20 mouse cellular contexts compared by ENCODE assay signal in the genomic region with DNA sequence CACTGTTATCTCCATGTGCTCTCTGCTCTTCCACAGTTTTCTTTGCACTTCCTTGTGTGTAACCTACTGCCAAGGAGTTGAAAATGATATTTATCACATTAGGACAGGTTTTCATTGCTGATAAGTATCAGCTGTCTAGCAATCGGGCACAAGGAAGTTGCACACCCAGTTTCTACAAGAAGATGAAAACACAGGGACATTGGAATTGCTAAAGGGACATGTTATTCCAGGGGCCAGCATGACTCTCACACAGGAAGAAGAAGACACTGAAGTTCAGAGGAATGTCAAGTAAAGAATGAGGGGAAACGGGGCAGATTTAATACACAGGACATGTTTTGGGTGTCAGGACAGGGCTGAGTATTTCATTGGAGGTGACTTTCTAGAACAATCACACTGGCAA.
A peak's percentile ranks its signal among the peaks of the same experiment; 100 is the strongest.
DNase-seq lines count a peak whose midpoint lies in the region; ATAC-seq and TF ChIP-seq lines count a peak whose summit lies in the region.
"Had no signal": no experiment of that assay in that cellular context is flagged by ENCODE, and none has a peak within 500 bp of the region (broad histone marks: within the 10 kb centered on the region; RNA-seq: fewer than 3 reads in every experiment).

No protein-coding gene starts in this region.

- no peak for ATAC-seq in kidney, postnatal 0 days (replicated peaks; ENCODE audit: low FRiP score, low read depth)
- no peak for ATAC-seq in kidney, embryonic 16.5 days (ENCODE audit: low FRiP score, low TSS enrichment)
- ATAC-seq: CD4-positive, CD25-positive, alpha-beta regulatory T cell, adult 4 months; forebrain, embryonic 13.5 days; forebrain, postnatal 0 days had no signal

- WGBS in kidney, postnatal 0 days, result 33% methylated on average over 2 of the region's 2 CpGs
- 33% methylated on average over 2 of the region's 2 CpGs for WGBS in kidney, embryonic 16.5 days
- WGBS in lung, adult 2 months, result 47% methylated on average over 2 of the region's 2 CpGs

- TF ChIP-seq CTCF in kidney, postnatal 0 days (IDR thresholded peaks at IDR 0.05; ENCODE audit: low read depth), result no peak
- TF ChIP-seq CTCF in lung, adult 2 months (IDR thresholded peaks at IDR 0.05; ENCODE audit: insufficient read depth, low read length), result no peak

- no peaks in the 10 kb centered on the region for H3K9me3 ChIP-seq in kidney, postnatal 0 days (replicated peaks; ENCODE audit: low read length)
- H3K9me3 ChIP-seq in kidney, embryonic 16.5 days (ENCODE audit: low read length), result no peaks in the 10 kb centered on the region
- H3K9me3 ChIP-seq: embryonic facial prominence, embryonic 10.5 days; forebrain, embryonic 13.5 days; G1E; hindbrain, embryonic 13.5 days had no signal

- H3K4me3 ChIP-seq in kidney, postnatal 0 days (replicated peaks; ENCODE audit: low read depth, low read length), result no peak overlapping the region
- no peak overlapping the region for H3K4me3 ChIP-seq in kidney, embryonic 16.5 days (ENCODE audit: low read length)
- H3K4me3 ChIP-seq in lung, adult 2 months (replicated peaks; ENCODE audit: extremely low read depth, low read depth, low read length), result no peak overlapping the region
- H3K4me3 ChIP-seq: embryonic facial prominence, embryonic 10.5 days; forebrain, embryonic 13.5 days; hindbrain, embryonic 13.5 days had no signal

- no peak overlapping the region for H3K9ac ChIP-seq in kidney, postnatal 0 days (ENCODE audit: low read depth, low read length)
- H3K9ac ChIP-seq in kidney, embryonic 16.5 days (replicated peaks; ENCODE audit: low read length), result no peak overlapping the region
- H3K9ac ChIP-seq: forebrain, embryonic 13.5 days; forebrain, postnatal 0 days; hindbrain, embryonic 13.5 days had no signal

- peak; percentile 14 to 44 for DNase-seq in adrenal gland, adult (ENCODE audit: inconsistent age in 2 of 2, low spot score in 1 of 2)
- DNase-seq in adrenal gland, postnatal 4 days (ENCODE audit: low spot score in 2 of 2), result no peak
- DNase-seq in kidney, adult 11 months, result peak; percentile 45
- no peak for DNase-seq in kidney, adult 18-20 months
- DNase-seq in kidney, postnatal 0 days (ENCODE audit: low spot score), result peak; percentile 39
- peak; percentile 43 for DNase-seq in lung, postnatal 25 days (ENCODE audit: low spot score)
- DNase-seq in lung, adult 2 months, result no peak
- DNase-seq: adrenal gland, postnatal 25 days; B cell, adult 2 months; cerebellum, adult 2 months; cerebellum, postnatal 10 days; forebrain, postnatal 0 days; gastrocnemius, postnatal 14 days; heart, postnatal 10 days had no signal

- no peaks in the 10 kb centered on the region for H3K36me3 ChIP-seq in kidney, postnatal 0 days (ENCODE audit: insufficient read depth, low read length)
- no peaks in the 10 kb centered on the region for H3K36me3 ChIP-seq in kidney, embryonic 16.5 days (ENCODE audit: insufficient read depth, low read length)
- H3K36me3 ChIP-seq: embryonic facial prominence, embryonic 10.5 days; G1E; hindbrain, embryonic 13.5 days had no signal

- no peak overlapping the region for H3K27ac ChIP-seq in kidney, postnatal 0 days
- no peak overlapping the region for H3K27ac ChIP-seq in kidney, embryonic 16.5 days (ENCODE audit: low read length)
- H3K27ac ChIP-seq: embryonic facial prominence, embryonic 10.5 days; forebrain, embryonic 13.5 days; hindbrain, embryonic 13.5 days had no signal

- no peaks in the 10 kb centered on the region for H3K27me3 ChIP-seq in kidney, postnatal 0 days (ENCODE audit: insufficient read depth, low read length)
- no peaks in the 10 kb centered on the region for H3K27me3 ChIP-seq in kidney, embryonic 16.5 days (ENCODE audit: insufficient read depth, low read length)
- H3K27me3 ChIP-seq: forebrain, embryonic 13.5 days; hindbrain, embryonic 13.5 days had no signal

- no peak for TF ChIP-seq POLR2A in lung, adult 2 months (IDR thresholded peaks at IDR 0.05; ENCODE audit: borderline replicate concordance, extremely low read depth, low read depth, low read length)

- H3K4me2 ChIP-seq in kidney, postnatal 0 days (ENCODE audit: low read length), result no peak overlapping the region
- H3K4me2 ChIP-seq in kidney, embryonic 16.5 days (replicated peaks; ENCODE audit: low read depth, low read length), result no peak overlapping the region
- H3K4me2 ChIP-seq: forebrain, embryonic 13.5 days; hindbrain, embryonic 13.5 days had no signal

- no peaks in the 10 kb centered on the region for H3K4me1 ChIP-seq in kidney, postnatal 0 days (replicated peaks; ENCODE audit: insufficient read depth, low read length)
- H3K4me1 ChIP-seq in kidney, embryonic 16.5 days (ENCODE audit: insufficient read depth, low read length), result no peaks in the 10 kb centered on the region
- H3K4me1 ChIP-seq in lung, adult 2 months (ENCODE audit: control insufficient read depth, insufficient read depth, low read length), result peaks cover 10% of the 10 kb centered on the region
- H3K4me1 ChIP-seq: forebrain, embryonic 13.5 days had no signal

Comparison
In these comparisons a context has a peak if more than half of its experiments do, and no peak if none do; other contexts are left out.
1. DNase-seq: peak in adrenal gland, adult (2 of 2), kidney, adult 11 months (single experiment), kidney, postnatal 0 days (single experiment) and lung, postnatal 25 days (single experiment); none in adrenal gland, postnatal 4 days (0 of 2), kidney, adult 18-20 months (single experiment) and lung, adult 2 months (single experiment).